Mouse (Mus musculus) midbrain, embryonic 16.5 days (tissue): ENCODE results near the gene Itga9. TPM values are rescaled to one million over a fixed set of nuclear protein-coding genes. Genes with fewer than 3 reads are reported as not detected.

ENCODE experiments used
- ATAC-seq: fragments of 200-750 bp; cut with Nextera tagmentation; 2 replicates; pipeline ENCODE4 v1.8.0; 2017; ENCODE audit warnings: moderate TSS enrichment
- H3K27ac ChIP-seq: fragments of 300-500 bp; sonication (generic); 2 replicates; pipeline ENCODE4 v1.5.1; 2014; ENCODE audit warnings: mild to moderate bottlenecking, low read length, mixed read lengths
- H3K27me3 ChIP-seq: fragments of 300-500 bp; sonication (generic); 2 replicates; pipeline ENCODE4 v1.6.1; 2014; ENCODE audit warnings: low read depth, low read length, mixed read lengths; ENCODE audit not compliant: control insufficient read depth, insufficient read depth
- H3K36me3 ChIP-seq: fragments of 300-500 bp; sonication (generic); 2 replicates; pipeline ENCODE4 v1.6.1; 2014; ENCODE audit warnings: mild to moderate bottlenecking, low read length, moderate library complexity, mixed read lengths; ENCODE audit not compliant: control insufficient read depth, insufficient read depth
- H3K4me1 ChIP-seq: fragments of 300-500 bp; sonication (generic); 2 replicates; pipeline ENCODE4 v1.6.1; 2014; ENCODE audit warnings: mild to moderate bottlenecking, low read length, mixed read lengths; ENCODE audit not compliant: control insufficient read depth, insufficient read depth
- H3K4me2 ChIP-seq: fragments of 300-500 bp; sonication (generic); 2 replicates; pipeline ENCODE4 v1.6.1; 2014; ENCODE audit warnings: mild to moderate bottlenecking, low read length, mixed read lengths
- H3K4me3 ChIP-seq: fragments of 300-500 bp; sonication (generic); 2 replicates; pipeline ENCODE4 v1.5.1; 2014; ENCODE audit warnings: low read depth, mild to moderate bottlenecking, low read length, moderate library complexity, mixed read lengths
- H3K9ac ChIP-seq: fragments of 300-500 bp; sonication (generic); 2 replicates; pipeline ENCODE4 v1.6.1; 2014; ENCODE audit warnings: low read depth, low read length, mixed read lengths
- H3K9me3 ChIP-seq: fragments of 300-500 bp; sonication (generic); replicated peaks from 2 replicates; pipeline ENCODE4 v1.6.1; 2014; ENCODE audit warnings: mild to moderate bottlenecking, low read length, mixed read lengths; ENCODE audit not compliant: control insufficient read depth, poor library complexity, severe bottlenecking
- WGBS: fragments of 180-500 bp; shearing (Covaris S2); extraction: QIAGEN DNeasy Blood & Tissue Kit; methylation state at CpG from one replicate; pipeline ENCODE4 v1.1.7; 2014; 5-methylcytosine and 5-hydroxymethylcytosine counted together
- polyA plus RNA-seq: library from polyadenylated mRNA; unstranded; fragments of >200 nt; fragmentation: Nextera tagmentation; extraction: Ambion mirVana; gene quantifications from 2 replicates; pipeline ENCODE4 v1.2.1, GENCODE M21; 2015

The Itga9 gene
- polyA plus RNA-seq, 1 experiment from 2014 or later: 1.0 TPM

DNA sequence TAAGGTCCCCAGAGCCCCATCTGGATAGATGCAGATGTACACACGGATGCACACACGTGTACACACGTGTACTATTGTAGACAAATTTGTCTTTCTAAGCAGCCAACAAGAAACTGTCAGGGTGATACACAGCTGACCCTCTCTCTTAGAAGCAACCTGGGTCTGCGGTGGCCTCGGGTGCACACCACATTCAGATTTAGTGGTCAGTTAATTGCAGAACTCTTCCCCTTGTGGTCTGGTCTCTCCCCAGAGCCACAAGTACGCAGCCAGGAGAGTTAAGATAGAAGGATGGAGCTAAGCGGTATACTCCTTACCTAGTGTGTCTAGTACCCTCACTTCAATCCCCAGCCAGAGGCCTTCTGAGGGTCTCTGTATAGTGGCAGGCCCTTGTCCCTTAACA is 276.7 kb downstream of the Itga9 start:
- H3K4me3 ChIP-seq: no peak overlapping the region
- no peak overlapping the region for H3K9ac ChIP-seq
- no peaks in the 10 kb centered on the region for H3K4me1 ChIP-seq
- no peak overlapping the region for H3K4me2 ChIP-seq
- no peaks in the 10 kb centered on the region for H3K27me3 ChIP-seq
- no peaks in the 10 kb centered on the region for H3K9me3 ChIP-seq
- 94% methylated on average over 7 of the region's 7 CpGs for WGBS
- H3K36me3 ChIP-seq: no peaks in the 10 kb centered on the region
- no peak overlapping the region for H3K27ac ChIP-seq
- ATAC-seq: no peak

DNA sequence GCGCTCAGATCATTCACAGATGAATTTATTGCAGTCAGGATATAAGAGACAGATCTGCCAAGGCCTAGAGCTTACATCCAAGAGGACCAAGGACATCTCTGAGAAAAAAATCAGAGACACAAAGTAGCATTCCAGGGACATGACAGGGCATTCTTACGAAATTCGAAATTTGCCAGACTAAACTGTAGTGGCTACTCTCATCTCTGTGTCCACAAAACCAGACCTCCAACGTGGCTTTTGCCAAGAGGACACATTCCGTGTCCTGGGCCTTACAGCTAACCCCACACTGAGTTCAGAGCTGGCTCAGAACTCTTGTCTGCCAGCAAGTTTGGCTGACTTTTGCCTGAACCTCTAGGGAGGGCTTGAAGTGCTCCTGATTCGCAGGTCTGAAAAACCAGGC is 279.3 kb downstream of the Itga9 start:
- 74% methylated on average over 6 of the region's 6 CpGs for WGBS
- H3K9ac ChIP-seq: no peak overlapping the region
- H3K27ac ChIP-seq: no peak overlapping the region
- H3K9me3 ChIP-seq: no peaks in the 10 kb centered on the region
- H3K4me3 ChIP-seq: no peak overlapping the region
- H3K27me3 ChIP-seq: no peaks in the 10 kb centered on the region
- H3K4me2 ChIP-seq: no peak overlapping the region
- no peaks in the 10 kb centered on the region for H3K4me1 ChIP-seq
- H3K36me3 ChIP-seq: no peaks in the 10 kb centered on the region
- no peak for ATAC-seq

- Histone ChIP-seq H3K9me3 (no peaks in the 10 kb centered on the region), H3K4me2 (no peak overlapping the region), H3K4me1 (no peaks in the 10 kb centered on the region), H3K36me3 (no peaks in the 10 kb centered on the region), H3K27ac (no peak overlapping the region), H3K27me3 (no peaks in the 10 kb centered on the region), H3K4me3 (no peak overlapping the region), H3K9ac (no peak overlapping the region)
- ATAC-seq: no peak
- 72% methylated on average over 7 of the region's 7 CpGs for WGBS
Measured at GRCm38 (mm10) chr9:118887201-118887600, 280.7 kb downstream of the Itga9 start.

DNA sequence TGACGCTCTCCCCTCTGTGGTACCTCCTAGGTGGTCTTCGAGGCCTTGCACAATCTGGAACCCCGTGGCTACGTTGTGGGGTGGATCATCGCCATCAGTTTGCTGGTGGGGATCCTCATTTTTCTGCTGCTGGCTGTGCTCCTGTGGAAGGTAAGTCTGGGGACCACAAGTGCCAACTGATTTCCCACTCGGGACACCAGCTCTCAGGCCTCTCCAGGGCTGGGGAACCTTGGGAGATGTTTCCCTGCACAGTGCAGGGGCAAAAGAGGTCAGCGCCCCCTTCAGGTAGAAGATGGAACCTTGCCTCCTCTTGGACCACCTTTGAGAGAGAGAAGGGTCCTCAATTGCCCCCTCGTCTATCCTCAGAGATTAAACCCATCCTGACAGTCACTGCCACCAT is 281.2 kb downstream of the Itga9 start:
- H3K9ac ChIP-seq: no peak overlapping the region
- no peaks in the 10 kb centered on the region for H3K4me1 ChIP-seq
- no peak overlapping the region for H3K27ac ChIP-seq
- H3K27me3 ChIP-seq: no peaks in the 10 kb centered on the region
- no peaks in the 10 kb centered on the region for H3K9me3 ChIP-seq
- no peaks in the 10 kb centered on the region for H3K36me3 ChIP-seq
- 81% methylated on average over 8 of the region's 8 CpGs for WGBS
- no peak for ATAC-seq
- H3K4me2 ChIP-seq: no peak overlapping the region
- H3K4me3 ChIP-seq: no peak overlapping the region

- Histone ChIP-seq H3K4me2 (no peak overlapping the region), H3K36me3 (no peaks in the 10 kb centered on the region), H3K9me3 (no peaks in the 10 kb centered on the region), H3K27me3 (no peaks in the 10 kb centered on the region), H3K27ac (no peak overlapping the region), H3K9ac (no peak overlapping the region), H3K4me3 (no peak overlapping the region), H3K4me1 (no peaks in the 10 kb centered on the region)
- WGBS: 89% methylated on average over 4 of the region's 4 CpGs
- ATAC-seq: no peak
Measured at GRCm38 (mm10) chr9:118890149-118890548, 283.7 kb downstream of the Itga9 start.

- Histone ChIP-seq H3K9ac (no peak overlapping the region), H3K27ac (no peak overlapping the region), H3K4me3 (no peak overlapping the region), H3K9me3 (no peaks in the 10 kb centered on the region), H3K4me1 (no peaks in the 10 kb centered on the region), H3K4me2 (no peak overlapping the region), H3K36me3 (no peaks in the 10 kb centered on the region), H3K27me3 (no peaks in the 10 kb centered on the region)
- WGBS: 58% methylated on average over 2 of the region's 2 CpGs
- no peak for ATAC-seq
Measured at GRCm38 (mm10) chr9:118890645-118891044, 284.2 kb downstream of the Itga9 start.

GRCm38 (mm10) chr9:118891068-118891467 is 284.6 kb downstream of the Itga9 start:
- no peaks in the 10 kb centered on the region for H3K4me1 ChIP-seq
- no peaks in the 10 kb centered on the region for H3K9me3 ChIP-seq
- no peak overlapping the region for H3K9ac ChIP-seq
- no peak overlapping the region for H3K4me2 ChIP-seq
- H3K27ac ChIP-seq: no peak overlapping the region
- H3K27me3 ChIP-seq: no peaks in the 10 kb centered on the region
- H3K36me3 ChIP-seq: no peaks in the 10 kb centered on the region
- 83% methylated on average over 6 of the region's 6 CpGs for WGBS
- ATAC-seq: no peak
- H3K4me3 ChIP-seq: no peak overlapping the region

DNA sequence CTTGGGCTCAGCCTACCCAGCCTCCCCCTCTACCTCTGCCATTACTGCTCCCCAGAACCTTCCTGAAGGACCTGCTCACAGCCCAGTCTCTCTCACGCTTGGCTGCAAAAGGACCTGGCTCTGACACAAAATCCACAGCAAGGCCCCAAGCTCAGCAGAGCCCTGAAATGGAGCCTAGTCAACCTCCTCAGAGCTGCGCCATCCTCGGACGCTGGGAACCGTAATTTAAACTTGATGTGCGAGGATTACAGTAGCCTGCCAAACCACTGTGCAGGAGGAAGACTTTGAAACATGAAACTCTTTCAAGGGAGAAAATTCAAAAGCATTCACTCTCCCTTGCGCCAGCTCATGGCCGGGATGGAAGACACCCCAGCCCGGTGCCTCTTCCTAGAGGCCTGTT is 285.1 kb downstream of the Itga9 start:
- Histone ChIP-seq H3K4me2 (no peak overlapping the region), H3K9me3 (no peaks in the 10 kb centered on the region), H3K27ac (no peak overlapping the region), H3K4me3 (no peak overlapping the region), H3K36me3 (no peaks in the 10 kb centered on the region), H3K27me3 (no peaks in the 10 kb centered on the region), H3K4me1 (no peaks in the 10 kb centered on the region), H3K9ac (no peak overlapping the region)
- ATAC-seq: no peak
- WGBS: 85% methylated on average over 9 of the region's 9 CpGs

- H3K9ac ChIP-seq: no peak overlapping the region
- H3K27me3 ChIP-seq: no peaks in the 10 kb centered on the region
- H3K9me3 ChIP-seq: no peaks in the 10 kb centered on the region
- ATAC-seq: no peak
- H3K4me2 ChIP-seq: no peak overlapping the region
- no peak overlapping the region for H3K27ac ChIP-seq
- H3K4me3 ChIP-seq: no peak overlapping the region
- no peaks in the 10 kb centered on the region for H3K36me3 ChIP-seq
- H3K4me1 ChIP-seq: no peaks in the 10 kb centered on the region
- 70% methylated on average over 2 of the region's 2 CpGs for WGBS
Measured at GRCm38 (mm10) chr9:118895101-118895500, 288.6 kb downstream of the Itga9 start.

DNA sequence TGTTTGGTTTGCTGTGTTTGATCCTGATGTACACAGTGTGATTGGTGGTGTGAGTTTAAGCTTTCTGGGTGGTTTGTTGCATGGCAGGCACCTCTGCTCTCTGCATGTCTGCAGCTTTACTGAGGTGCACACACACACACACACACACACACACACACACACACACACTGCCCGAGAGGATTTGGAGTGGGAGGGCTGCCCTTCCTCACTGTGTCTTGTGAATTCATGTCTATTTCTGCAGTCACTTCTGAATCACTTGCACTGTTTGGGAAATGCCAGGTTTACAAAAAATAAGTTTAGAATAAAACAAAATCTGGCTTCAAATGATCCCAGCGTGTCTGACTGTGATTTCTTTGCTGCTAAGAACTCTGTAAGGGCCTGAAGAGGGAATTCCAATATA is 294.2 kb downstream of the Itga9 start:
- WGBS: 69% methylated on average over 2 of the region's 2 CpGs
- ATAC-seq: no peak

More for the DNA sequence above, 294.2 kb downstream of the Itga9 start:
- Histone ChIP-seq H3K27me3 (no peaks in the 10 kb centered on the region), H3K4me1 (no peaks in the 10 kb centered on the region), H3K36me3 (no peaks in the 10 kb centered on the region), H3K4me2 (no peak overlapping the region), H3K4me3 (no peak overlapping the region), H3K27ac (no peak overlapping the region), H3K9ac (no peak overlapping the region), H3K9me3 (no peaks in the 10 kb centered on the region)
